In the genomic region with DNA sequence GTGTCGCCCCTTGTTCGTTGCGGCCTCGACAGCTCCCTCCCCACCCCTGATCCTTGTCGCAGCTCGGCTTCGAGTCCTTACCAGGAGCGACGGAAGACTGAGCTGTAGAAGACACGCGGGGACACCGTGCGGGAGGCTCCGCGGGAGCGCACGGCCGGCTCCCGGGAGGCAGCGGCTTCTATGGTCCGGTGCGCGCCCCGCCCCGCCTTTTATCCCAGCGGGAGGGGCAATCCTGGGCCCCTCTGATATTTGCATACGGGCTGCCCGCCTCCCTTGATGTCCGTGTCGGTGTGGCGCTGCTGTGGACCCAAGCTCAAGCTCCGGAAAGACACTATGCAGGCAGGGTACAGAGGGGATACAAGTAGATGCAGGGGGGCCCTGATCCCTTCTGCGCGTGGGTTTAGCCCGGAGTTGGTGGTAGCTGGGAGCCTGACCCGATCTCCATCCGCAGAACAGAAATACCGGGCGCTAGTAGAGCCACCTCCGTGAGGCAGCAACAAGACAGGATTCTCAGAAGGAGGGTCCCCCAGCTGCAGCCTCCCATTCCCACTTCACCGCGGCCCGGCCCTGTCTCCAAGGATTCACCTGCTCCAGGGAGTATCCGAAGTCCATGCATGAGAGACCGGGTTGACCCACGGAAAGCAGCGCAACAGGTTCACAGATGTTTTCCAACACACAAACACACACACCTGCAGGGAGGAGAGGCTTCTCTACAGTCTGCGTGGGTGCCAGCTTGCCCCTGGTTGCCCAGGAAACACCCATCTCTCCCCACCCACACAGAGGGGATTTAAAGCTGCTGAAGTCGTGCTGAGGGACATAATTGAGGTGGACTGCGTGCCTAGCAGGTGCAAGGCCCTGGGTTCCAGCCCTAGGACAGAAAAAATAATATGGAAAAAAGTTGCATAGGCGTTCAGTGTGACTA, we compare ENCODE assay signal across 7 mouse cellular contexts. TPM values are rescaled to one million over a fixed set of nuclear protein-coding genes. Genes with fewer than 3 reads are reported as not detected.
DNase-seq lines count a peak whose midpoint lies in the region; ATAC-seq and TF ChIP-seq lines count a peak whose summit lies in the region.

No protein-coding gene starts in this region.

- peak overlapping the region; percentile 90 for H3K4me2 ChIP-seq in hindbrain, embryonic 15.5 days

- H3K4me3 ChIP-seq in hindbrain, embryonic 15.5 days = peak overlapping the region; percentile 39
- peak overlapping the region; percentile 46; the same call in 1 of the 2 replicates for H3K4me3 ChIP-seq in liver, adult 2 months (ENCODE audit: insufficient read depth, low read depth, low read length)

- peaks cover 31% of the 10 kb centered on the region for H3K27me3 ChIP-seq in hindbrain, embryonic 15.5 days
- peaks cover 5% of the 10 kb centered on the region; the same call in 1 of the 2 replicates for H3K27me3 ChIP-seq in liver, adult 2 months (ENCODE audit: control insufficient read depth, insufficient read depth, low read length)

- TF ChIP-seq CTCF in liver, adult 2 months (IDR thresholded peaks at IDR 0.05; ENCODE audit: low read depth, low read length) = no peak

- peak; percentile 26 for DNase-seq in urinary bladder, postnatal 14 days (ENCODE audit: low spot score)
- no peak for DNase-seq in urinary bladder, postnatal 10 days (ENCODE audit: low spot score)
- peak; percentile 35 for DNase-seq in embryo, embryonic 9.5 days (ENCODE audit: extremely low spot score)
- DNase-seq in liver, adult 2 months (ENCODE audit: extremely low read depth, low read depth, low spot score) = no peak
- peak; percentile 37 for DNase-seq in neural tube, embryonic 10.5 days (ENCODE audit: extremely low spot score, low spot score)
- DNase-seq in cerebellum, postnatal 36 days = no peak

- ATAC-seq in hindbrain, embryonic 15.5 days (ENCODE audit: low FRiP score, low read depth) = peak; percentile 71

- H3K9me3 ChIP-seq in hindbrain, embryonic 15.5 days = no peaks in the 10 kb centered on the region

- no peak overlapping the region for H3K27ac ChIP-seq in hindbrain, embryonic 15.5 days (replicated peaks)
- H3K27ac ChIP-seq in liver, adult 2 months (replicated peaks; ENCODE audit: insufficient read depth, low read depth, low read length) = no peak overlapping the region

- no peaks in the 10 kb centered on the region for H3K79me2 ChIP-seq in liver, adult 2 months (ENCODE audit: control insufficient read depth, insufficient read depth, low read length)

- TF ChIP-seq POLR2A in liver, adult 2 months (IDR thresholded peaks at IDR 0.05; ENCODE audit: extremely low read depth, insufficient read depth, low read length) = no peak

- 3% methylated on average over 51 of the region's 51 CpGs for WGBS in hindbrain, embryonic 15.5 days
- 6% methylated on average over 51 of the region's 51 CpGs for WGBS in liver, adult 2 months

- H3K36me3 ChIP-seq in hindbrain, embryonic 15.5 days = no peaks in the 10 kb centered on the region
- no peaks in the 10 kb centered on the region for H3K36me3 ChIP-seq in liver, adult 2 months (ENCODE audit: control insufficient read depth, insufficient read depth, low read length)

- peak overlapping the region; percentile 42 for H3K9ac ChIP-seq in hindbrain, embryonic 15.5 days
- no peak overlapping the region for H3K9ac ChIP-seq in liver, adult 2 months (ENCODE audit: low read depth, low read length)

- H3K4me1 ChIP-seq in hindbrain, embryonic 15.5 days (replicated peaks) = peaks cover 10% of the 10 kb centered on the region
- H3K4me1 ChIP-seq in liver, adult 2 months (ENCODE audit: control insufficient read depth, insufficient read depth, low read length) = peaks cover 4% of the 10 kb centered on the region; the same call in 1 of the 2 replicates

RNA-seq across cellular contexts. Expression of gene Atp6v1c2, which starts 4.3 kb away (rescaled TPM):
- 0.48 and 0.90 TPM in 2 replicates for polyA plus RNA-seq in hindbrain, embryonic 15.5 days (2015; fragmentation: Nextera tagmentation; extraction: Ambion mirVana)
- not detected in 2 replicates for total RNA-seq in liver, adult 2 months (2014; rRNA removed)
- polyA plus RNA-seq in liver, adult 2 months (2012; rRNA removed) = not detected in 2 replicates

RNA-seq across cellular contexts. Expression of gene Nol10, which starts 23.4 kb away (rescaled TPM):
- polyA plus RNA-seq in hindbrain, embryonic 15.5 days (2015; fragmentation: Nextera tagmentation; extraction: Ambion mirVana) = 19.6 and 21.0 TPM in 2 replicates
- 1.3 and 1.8 TPM in 2 replicates for total RNA-seq in liver, adult 2 months (2014; rRNA removed)
- 1.8 and 2.3 TPM in 2 replicates for polyA plus RNA-seq in liver, adult 2 months (2012; rRNA removed)

RNA-seq across cellular contexts. Expression of gene Pdia6, which starts 58.5 kb away (rescaled TPM):
- polyA plus RNA-seq in hindbrain, embryonic 15.5 days (2015; fragmentation: Nextera tagmentation; extraction: Ambion mirVana) = 287 and 289 TPM in 2 replicates
- total RNA-seq in liver, adult 2 months (2014; rRNA removed) = 224 and 226 TPM in 2 replicates
- polyA plus RNA-seq in liver, adult 2 months (2012; rRNA removed) = 89.1 and 95.4 TPM in 2 replicates

Comparison
In these comparisons a context has a peak if more than half of its experiments do, and no peak if none do; other contexts are left out.
1. DNase-seq: peak in urinary bladder, postnatal 14 days (single experiment), embryo, embryonic 9.5 days (single experiment) and neural tube, embryonic 10.5 days (single experiment); none in urinary bladder, postnatal 10 days (single experiment), liver, adult 2 months (single experiment) and cerebellum, postnatal 36 days (0 of 2).